Mouse (Mus musculus) G1E-ER4 (cell line): ENCODE results near the gene Clec11a. TPM values are rescaled to one million over a fixed set of nuclear protein-coding genes. Genes with fewer than 3 reads are reported as not detected.

Source experiments
- GATA1 ChIP-seq: IDR thresholded peaks from one replicate; pipeline ENCODE4 v1.8.0; 2012; ENCODE audit warnings: low read length, inconsistent platforms
- polyA plus RNA-seq: library from polyadenylated mRNA; stranded (reverse); fragments of >175 nt; gene quantifications from 2 replicates; pipeline ENCODE4 v1.2.3, GENCODE M21; 2012

Clec11a gene
- 2.8 and 3.2 TPM in 2 replicates for polyA plus RNA-seq

- TF ChIP-seq GATA1, result no peak
Observed at GRCm38 (mm10) chr7:44306516-44307240, at the start of gene Clec11a. TSS of gene Clec11a (minus strand) at chr7:44306902.

- TF ChIP-seq GATA1, result no peak
Observed at GRCm38 (mm10) chr7:44355411-44355810, 48.7 kb upstream of the Clec11a start.

- TF ChIP-seq GATA1, result no peak
Observed at GRCm38 (mm10) chr7:44353601-44354340, 47.1 kb upstream of the Clec11a start.

GRCm38 (mm10) chr7:44352750-44353600, 46.3 kb upstream of the Clec11a start:
- no peak for TF ChIP-seq GATA1

- TF ChIP-seq GATA1, result no peak
Observed at GRCm38 (mm10) chr7:44351881-44352749, 45.4 kb upstream of the Clec11a start.

- no peak for TF ChIP-seq GATA1
Observed at GRCm38 (mm10) chr7:44350957-44351711, 44.4 kb upstream of the Clec11a start.

- no peak for TF ChIP-seq GATA1
Observed at GRCm38 (mm10) chr7:44349043-44349442, 42.3 kb upstream of the Clec11a start.

GRCm38 (mm10) chr7:44344622-44345021, 37.9 kb upstream of the Clec11a start:
- no peak for TF ChIP-seq GATA1

GRCm38 (mm10) chr7:44343459-44344015, 36.8 kb upstream of the Clec11a start:
- no peak for TF ChIP-seq GATA1

GRCm38 (mm10) chr7:44341714-44342113, 35.0 kb upstream of the Clec11a start:
- TF ChIP-seq GATA1, result no peak

GRCm38 (mm10) chr7:44341119-44341518, 34.4 kb upstream of the Clec11a start:
- no peak for TF ChIP-seq GATA1

- no peak for TF ChIP-seq GATA1
Observed at GRCm38 (mm10) chr7:44340226-44340625, 33.5 kb upstream of the Clec11a start.

GRCm38 (mm10) chr7:44337121-44337849, 30.6 kb upstream of the Clec11a start:
- TF ChIP-seq GATA1, result no peak
